Mouse (Mus musculus): ENCODE results near the gene Strada. TPM values are rescaled to one million over a fixed set of nuclear protein-coding genes. Genes with fewer than 3 reads are reported as not detected.
"Not testable (repeated sequence)": the region's sequence is repeated elsewhere in the genome, so short reads cannot be mapped to it uniquely, and the experiment has no call there.

Gene Strada
- polyA plus RNA-seq, 1 experiment from 2014 or later = 27.4 TPM

- ATAC-seq (ENCODE audit: low FRiP score) (no peak), DNase-seq (ENCODE audit: low spot score) (no peak)
- H3K36me3 ChIP-seq (replicated peaks; ENCODE audit: control insufficient read depth, insufficient read depth) = peaks cover 91% of the 10 kb centered on the region
Observed at GRCm38 (mm10) chr11:106152132-106152531, 49.8 kb downstream of the Strada start.

GRCm38 (mm10) chr11:106151219-106151618 is 50.7 kb downstream of the Strada start:
- ATAC-seq (ENCODE audit: low FRiP score) = no peak
- Histone ChIP-seq H3K9ac (no peak overlapping the region), H3K36me3 (replicated peaks; ENCODE audit: control insufficient read depth, insufficient read depth) (peaks cover 87% of the 10 kb centered on the region), H3K4me2 (replicated peaks) (no peak overlapping the region), H3K9me3 (ENCODE audit: control insufficient read depth, low read length) (no peaks in the 10 kb centered on the region), H3K27me3 (ENCODE audit: control insufficient read depth, insufficient read depth, low read length) (no peaks in the 10 kb centered on the region), H3K4me3 (replicated peaks; ENCODE audit: low read length) (no peak overlapping the region), H3K27ac (no peak overlapping the region), H3K4me1 (replicated peaks; ENCODE audit: control insufficient read depth, insufficient read depth, low read length) (no peaks in the 10 kb centered on the region)
- WGBS = 94% methylated on average over 3 of the region's 3 CpGs
- no peak for DNase-seq (ENCODE audit: low spot score)

More at GRCm38 (mm10) chr11:106152132-106152531, 49.8 kb downstream of the Strada start:
- 76% methylated on average over 8 of the region's 8 CpGs for WGBS
- no peak overlapping the region for H3K9ac ChIP-seq
- no peak overlapping the region for H3K4me3 ChIP-seq (replicated peaks; ENCODE audit: low read length)
- H3K4me1 ChIP-seq (replicated peaks; ENCODE audit: control insufficient read depth, insufficient read depth, low read length) = no peaks in the 10 kb centered on the region
- H3K4me2 ChIP-seq (replicated peaks) = no peak overlapping the region
- no peaks in the 10 kb centered on the region for H3K9me3 ChIP-seq (ENCODE audit: control insufficient read depth, low read length)
- H3K27me3 ChIP-seq (ENCODE audit: control insufficient read depth, insufficient read depth, low read length) = no peaks in the 10 kb centered on the region
- no peak overlapping the region for H3K27ac ChIP-seq

- 36% methylated on average over 8 of the region's 8 CpGs for WGBS
- Histone ChIP-seq H3K9ac (0 out of 2 replicates have a peak overlapping the region, but pooled peaks have one; percentile 6), H3K4me2 (replicated peaks) (0 out of 2 replicates have a peak overlapping the region, but pooled peaks have one; percentile 22), H3K9me3 (ENCODE audit: control insufficient read depth, low read length) (no peaks in the 10 kb centered on the region), H3K27ac (peak overlapping the region; percentile 79), H3K36me3 (replicated peaks; ENCODE audit: control insufficient read depth, insufficient read depth) (peaks cover 44% of the 10 kb centered on the region), H3K4me1 (replicated peaks; ENCODE audit: control insufficient read depth, insufficient read depth, low read length) (peaks cover 10% of the 10 kb centered on the region; the same call in 1 of the 2 replicates), H3K4me3 (replicated peaks; ENCODE audit: low read length) (no peak overlapping the region), H3K27me3 (ENCODE audit: control insufficient read depth, insufficient read depth, low read length) (no peaks in the 10 kb centered on the region)
- DNase-seq (ENCODE audit: low spot score) = peak; percentile 38
- no peak for ATAC-seq (ENCODE audit: low FRiP score)
Observed at GRCm38 (mm10) chr11:106134580-106135528, 67.1 kb downstream of the Strada start.

- ATAC-seq (ENCODE audit: low FRiP score) (no peak), DNase-seq (ENCODE audit: low spot score) (no peak)
- no peak overlapping the region for H3K9ac ChIP-seq
- 92% methylated on average over 5 of the region's 5 CpGs for WGBS
- no peaks in the 10 kb centered on the region for H3K27me3 ChIP-seq (ENCODE audit: control insufficient read depth, insufficient read depth, low read length)
- H3K4me1 ChIP-seq (replicated peaks; ENCODE audit: control insufficient read depth, insufficient read depth, low read length) = peaks cover 10% of the 10 kb centered on the region; the same call in 1 of the 2 replicates
- H3K27ac ChIP-seq = no peak overlapping the region
- peaks cover 58% of the 10 kb centered on the region for H3K36me3 ChIP-seq (replicated peaks; ENCODE audit: control insufficient read depth, insufficient read depth)
- H3K4me2 ChIP-seq (replicated peaks) = no peak overlapping the region
- H3K9me3 ChIP-seq (ENCODE audit: control insufficient read depth, low read length) = no peaks in the 10 kb centered on the region
- H3K4me3 ChIP-seq (replicated peaks; ENCODE audit: low read length) = no peak overlapping the region
Observed at GRCm38 (mm10) chr11:106132516-106132915, 69.5 kb downstream of the Strada start.

DNA sequence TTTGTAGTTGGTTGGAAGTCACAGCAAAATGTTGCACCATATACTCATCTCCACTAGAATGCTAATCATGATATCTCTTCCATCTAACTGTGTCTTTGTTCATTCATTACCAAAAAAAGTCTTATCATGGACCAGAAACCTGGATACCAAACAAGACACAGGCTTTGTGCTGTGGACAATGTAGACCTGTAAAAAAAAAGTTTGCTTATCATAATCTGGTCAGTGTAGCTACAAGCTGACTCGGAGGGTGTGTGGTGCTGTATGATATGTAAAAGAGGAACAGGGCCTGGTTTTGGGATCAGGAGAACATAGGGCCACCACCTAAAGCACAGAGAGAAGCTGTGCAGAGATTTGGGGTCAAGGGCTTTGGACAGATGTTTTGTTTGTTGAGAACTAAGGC is 72.5 kb downstream of the Strada start:
- Histone ChIP-seq H3K9me3 (ENCODE audit: control insufficient read depth, low read length) (no peaks in the 10 kb centered on the region), H3K27me3 (ENCODE audit: control insufficient read depth, insufficient read depth, low read length) (no peaks in the 10 kb centered on the region), H3K4me2 (replicated peaks) (no peak overlapping the region), H3K36me3 (replicated peaks; ENCODE audit: control insufficient read depth, insufficient read depth) (peaks cover 54% of the 10 kb centered on the region), H3K4me1 (replicated peaks; ENCODE audit: control insufficient read depth, insufficient read depth, low read length) (0 out of 2 replicates have a peak, but pooled peaks cover 3% of the 10 kb centered on the region), H3K27ac (no peak overlapping the region), H3K4me3 (replicated peaks; ENCODE audit: low read length) (no peak overlapping the region), H3K9ac (no peak overlapping the region)
- WGBS = 98% methylated on average over 1 of the region's 1 CpGs
- ATAC-seq (ENCODE audit: low FRiP score) (no peak), DNase-seq (ENCODE audit: low spot score) (no peak)

DNA sequence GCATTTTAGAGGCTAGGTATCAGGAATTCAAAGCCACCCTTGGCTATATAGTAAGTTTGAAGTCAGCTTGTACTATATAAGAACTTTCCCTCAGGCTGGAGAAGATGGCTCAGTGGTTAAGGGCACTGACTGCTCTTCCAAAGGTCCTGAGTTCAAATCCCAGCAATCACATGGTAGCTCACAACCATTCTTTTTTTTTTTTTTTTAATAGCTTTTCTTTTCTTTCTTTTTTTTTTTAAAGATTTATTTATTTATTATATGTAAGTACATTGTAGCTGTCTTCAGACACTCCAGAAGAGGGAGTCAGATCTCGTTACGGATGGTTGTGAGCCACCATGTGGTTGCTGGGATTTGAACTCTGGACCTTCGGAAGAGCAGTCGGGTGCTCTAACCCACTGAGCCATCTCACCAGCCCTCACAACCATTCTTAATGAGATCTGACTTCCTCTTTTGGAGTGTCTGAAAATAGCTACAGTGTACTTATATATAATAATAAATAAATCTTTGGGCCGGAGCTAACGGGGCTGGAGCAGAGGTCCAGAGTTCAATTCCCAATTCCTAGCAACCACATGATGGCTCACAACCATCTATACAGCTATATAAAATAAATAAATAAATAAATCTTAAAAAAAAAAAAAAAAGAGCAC is 75.1 kb downstream of the Strada start:
- not testable (repeated sequence) for H3K4me3 ChIP-seq (replicated peaks; ENCODE audit: low read length); DNase-seq (ENCODE audit: low spot score); H3K27me3 ChIP-seq (ENCODE audit: control insufficient read depth, insufficient read depth, low read length); H3K4me1 ChIP-seq (replicated peaks; ENCODE audit: control insufficient read depth, insufficient read depth, low read length); H3K9me3 ChIP-seq (ENCODE audit: control insufficient read depth, low read length); ATAC-seq (ENCODE audit: low FRiP score); H3K4me2 ChIP-seq (replicated peaks); H3K9ac ChIP-seq; H3K27ac ChIP-seq
- WGBS = 97% methylated on average over 4 of the region's 6 CpGs
- peaks cover 74% of the 10 kb centered on the region for H3K36me3 ChIP-seq (replicated peaks; ENCODE audit: control insufficient read depth, insufficient read depth)

- no peaks in the 10 kb centered on the region for H3K4me1 ChIP-seq (replicated peaks; ENCODE audit: control insufficient read depth, insufficient read depth, low read length)
- no peak overlapping the region for H3K4me2 ChIP-seq (replicated peaks)
- no peak overlapping the region for H3K9ac ChIP-seq
- ATAC-seq (ENCODE audit: low FRiP score) (no peak), DNase-seq (ENCODE audit: low spot score) (no peak)
- H3K4me3 ChIP-seq (replicated peaks; ENCODE audit: low read length) = no peak overlapping the region
- H3K9me3 ChIP-seq (ENCODE audit: control insufficient read depth, low read length) = no peaks in the 10 kb centered on the region
- H3K27ac ChIP-seq = no peak overlapping the region
- no peaks in the 10 kb centered on the region for H3K27me3 ChIP-seq (ENCODE audit: control insufficient read depth, insufficient read depth, low read length)
- peaks cover 78% of the 10 kb centered on the region for H3K36me3 ChIP-seq (replicated peaks; ENCODE audit: control insufficient read depth, insufficient read depth)
- WGBS = 87% methylated on average over 1 of the region's 1 CpGs
Observed at GRCm38 (mm10) chr11:106125827-106126226, 76.1 kb downstream of the Strada start.

- H3K36me3 ChIP-seq (replicated peaks; ENCODE audit: control insufficient read depth, insufficient read depth) = peaks cover 76% of the 10 kb centered on the region
- no peaks in the 10 kb centered on the region for H3K9me3 ChIP-seq (ENCODE audit: control insufficient read depth, low read length)
- ATAC-seq (ENCODE audit: low FRiP score) (no peak), DNase-seq (ENCODE audit: low spot score) (no peak)
- WGBS = 75% methylated on average over 4 of the region's 4 CpGs
- H3K9ac ChIP-seq = no peak overlapping the region
- no peaks in the 10 kb centered on the region for H3K4me1 ChIP-seq (replicated peaks; ENCODE audit: control insufficient read depth, insufficient read depth, low read length)
- H3K27me3 ChIP-seq (ENCODE audit: control insufficient read depth, insufficient read depth, low read length) = no peaks in the 10 kb centered on the region
- H3K4me3 ChIP-seq (replicated peaks; ENCODE audit: low read length) = no peak overlapping the region
- no peak overlapping the region for H3K4me2 ChIP-seq (replicated peaks)
- no peak overlapping the region for H3K27ac ChIP-seq
Observed at GRCm38 (mm10) chr11:106124784-106125183, 77.2 kb downstream of the Strada start.

- no peaks in the 10 kb centered on the region for H3K27me3 ChIP-seq (ENCODE audit: control insufficient read depth, insufficient read depth, low read length)
- no peaks in the 10 kb centered on the region for H3K9me3 ChIP-seq (ENCODE audit: control insufficient read depth, low read length)
- H3K4me1 ChIP-seq (replicated peaks; ENCODE audit: control insufficient read depth, insufficient read depth, low read length) = no peaks in the 10 kb centered on the region
- H3K27ac ChIP-seq = no peak overlapping the region
- no peak overlapping the region for H3K4me3 ChIP-seq (replicated peaks; ENCODE audit: low read length)
- ATAC-seq (ENCODE audit: low FRiP score) (no peak), DNase-seq (ENCODE audit: low spot score) (no peak)
- peaks cover 73% of the 10 kb centered on the region for H3K36me3 ChIP-seq (replicated peaks; ENCODE audit: control insufficient read depth, insufficient read depth)
- no peak overlapping the region for H3K4me2 ChIP-seq (replicated peaks)
- WGBS = 87% methylated on average over 3 of the region's 3 CpGs
- H3K9ac ChIP-seq = no peak overlapping the region
Observed at GRCm38 (mm10) chr11:106122736-106123135, 79.2 kb downstream of the Strada start.
